Mouse (Mus musculus) intestine, postnatal 0 days (tissue): ENCODE data around the gene Dnttip2. TPM values are rescaled to one million over a fixed set of nuclear protein-coding genes. Genes with fewer than 3 reads are reported as not detected.
A peak's percentile ranks its signal among the peaks of the same experiment; 100 is the strongest.

Experiments used
- ATAC-seq: fragments of 200-750 bp; cut with Nextera tagmentation; 2 replicates; pipeline ENCODE4 v1.8.0; 2017; ENCODE audit warnings: mild to moderate bottlenecking, moderate TSS enrichment, moderate library complexity
- H3K27ac ChIP-seq: fragments of 300-500 bp; sonication (generic); 2 replicates; pipeline ENCODE4 v1.5.1; 2014; ENCODE audit warnings: mild to moderate bottlenecking, low read depth, low read length, moderate library complexity
- H3K27me3 ChIP-seq: fragments of 300-500 bp; sonication (generic); replicated peaks from 2 replicates; pipeline ENCODE4 v1.6.1; 2014; ENCODE audit warnings: low read length, mixed read lengths; ENCODE audit not compliant: control insufficient read depth, insufficient read depth
- H3K36me3 ChIP-seq: fragments of 300-500 bp; sonication (generic); 2 replicates; pipeline ENCODE4 v1.6.1; 2014; ENCODE audit warnings: mild to moderate bottlenecking, moderate library complexity; ENCODE audit not compliant: control insufficient read depth, insufficient read depth
- H3K4me1 ChIP-seq: fragments of 300-500 bp; sonication (generic); replicated peaks from 2 replicates; pipeline ENCODE4 v1.6.1; 2014; ENCODE audit warnings: antibody characterized with exemption, low read length, mixed read lengths; ENCODE audit not compliant: control insufficient read depth, insufficient read depth
- H3K4me2 ChIP-seq: fragments of 300-500 bp; sonication (generic); replicated peaks from 2 replicates; pipeline ENCODE4 v1.6.1; 2014; ENCODE audit warnings: low read depth, mild to moderate bottlenecking, moderate library complexity
- H3K4me3 ChIP-seq: fragments of 300-500 bp; sonication (generic); 2 replicates; pipeline ENCODE4 v1.5.1; 2014; ENCODE audit warnings: low read depth, low read length
- H3K9ac ChIP-seq: fragments of 300-500 bp; sonication (generic); 2 replicates; pipeline ENCODE4 v1.6.1; 2014; ENCODE audit warnings: mild to moderate bottlenecking, low read depth, low read length
- H3K9me3 ChIP-seq: fragments of 300-500 bp; sonication (generic); 2 replicates; pipeline ENCODE4 v1.6.1; 2016; ENCODE audit warnings: mixed run types; ENCODE audit not compliant: control insufficient read depth
- CTCF ChIP-seq: sonication (generic); IDR thresholded peaks from 2 replicates; pipeline ENCODE4 v1.5.1; 2016; ENCODE audit warnings: low read depth, mild to moderate bottlenecking, control low read depth, antibody characterized with exemption, moderate library complexity
- WGBS: fragments of 180-500 bp; shearing (Covaris S2); extraction: QIAGEN DNeasy Blood & Tissue Kit; methylation state at CpG from one replicate; pipeline ENCODE4 v1.1.7; 2014; 5-methylcytosine and 5-hydroxymethylcytosine counted together
- polyA plus RNA-seq: library from polyadenylated mRNA; unstranded; fragments of >200 nt; fragmentation: Nextera tagmentation; extraction: Ambion mirVana; gene quantifications from 2 replicates; pipeline ENCODE4 v1.2.1, GENCODE M21; 2015

The Dnttip2 gene
- polyA plus RNA-seq, 1 experiment from 2014 or later: 42.4 TPM

GRCm38 (mm10) chr3:122316621-122317020 lies 42.4 kb downstream of the Dnttip2 start:
- 0 out of 2 replicates have a peak overlapping the region, but pooled peaks have one; percentile 31 for H3K9ac ChIP-seq
- TF ChIP-seq CTCF: no peak
- H3K9me3 ChIP-seq: no peaks in the 10 kb centered on the region
- 0 out of 2 replicates have a peak, but pooled peaks cover 3% of the 10 kb centered on the region for H3K4me1 ChIP-seq
- no peaks in the 10 kb centered on the region for H3K36me3 ChIP-seq
- 19% methylated on average over 11 of the region's 11 CpGs for WGBS
- H3K27ac ChIP-seq: no peak overlapping the region
- H3K4me3 ChIP-seq: no peak overlapping the region; the same call in 1 of the 2 replicates
- H3K27me3 ChIP-seq: no peaks in the 10 kb centered on the region
- H3K4me2 ChIP-seq: peak overlapping the region; percentile 35
- ATAC-seq: no peak

DNA sequence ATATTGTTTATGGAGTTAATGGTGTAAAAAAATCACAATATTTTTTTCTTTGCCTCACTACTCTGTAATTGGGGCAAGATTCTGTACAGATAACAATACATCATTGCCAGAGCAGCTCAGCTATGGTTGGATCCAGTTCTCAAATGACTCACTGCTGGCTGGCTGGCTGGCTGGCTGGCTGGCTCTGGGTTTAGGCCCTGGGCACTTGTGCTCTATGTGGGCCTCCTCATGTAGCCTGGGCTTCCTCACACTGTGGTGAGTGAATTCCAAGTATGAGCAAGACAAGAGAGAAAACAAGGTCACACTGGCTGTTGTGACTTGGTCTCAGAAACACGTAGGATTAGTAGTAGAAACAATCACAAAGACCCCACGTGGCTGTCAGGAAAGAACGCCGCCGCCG lies 43.2 kb downstream of the Dnttip2 start:
- no peak overlapping the region for H3K27ac ChIP-seq
- no peaks in the 10 kb centered on the region for H3K36me3 ChIP-seq
- no peak for ATAC-seq
- no peak overlapping the region for H3K4me2 ChIP-seq
- H3K4me1 ChIP-seq: 0 out of 2 replicates have a peak, but pooled peaks cover 3% of the 10 kb centered on the region
- no peak overlapping the region for H3K4me3 ChIP-seq
- 93% methylated on average over 6 of the region's 6 CpGs for WGBS
- no peak for TF ChIP-seq CTCF
- H3K9me3 ChIP-seq: no peaks in the 10 kb centered on the region
- H3K9ac ChIP-seq: no peak overlapping the region
- no peaks in the 10 kb centered on the region for H3K27me3 ChIP-seq

DNA sequence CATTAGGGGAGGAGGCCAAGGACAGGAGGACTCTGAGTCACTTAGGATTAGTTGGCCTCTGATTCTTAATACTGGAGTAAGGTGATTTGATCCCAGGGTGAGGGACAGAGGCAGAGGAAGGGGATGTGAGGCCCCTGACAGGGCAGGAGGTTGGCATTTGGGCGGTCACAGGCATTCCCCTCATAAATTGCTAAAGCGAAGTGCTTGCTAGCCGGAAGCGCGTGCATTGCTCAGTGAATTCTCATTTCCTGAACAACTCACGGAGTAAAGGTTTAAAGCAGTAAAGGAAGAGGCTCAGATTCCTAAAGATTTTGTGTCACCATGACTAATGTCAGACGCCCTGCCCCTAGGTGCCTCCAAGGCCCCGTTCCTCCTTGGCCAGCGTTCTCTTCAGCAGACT lies 48.0 kb downstream of the Dnttip2 start:
- 47% methylated on average over 9 of the region's 9 CpGs for WGBS
- no peak for TF ChIP-seq CTCF
- Histone ChIP-seq H3K27me3 (no peaks in the 10 kb centered on the region), H3K36me3 (no peaks in the 10 kb centered on the region), H3K9me3 (no peaks in the 10 kb centered on the region), H3K4me2 (no peak overlapping the region), H3K4me3 (no peak overlapping the region), H3K9ac (no peak overlapping the region), H3K27ac (no peak overlapping the region), H3K4me1 (no peaks in the 10 kb centered on the region)
- ATAC-seq: 0 out of 2 replicates have a peak, but pooled peaks have one; percentile 9

GRCm38 (mm10) chr3:122323841-122324240 lies 49.7 kb downstream of the Dnttip2 start:
- H3K27me3 ChIP-seq: no peaks in the 10 kb centered on the region
- H3K36me3 ChIP-seq: no peaks in the 10 kb centered on the region
- H3K27ac ChIP-seq: no peak overlapping the region
- no peak for ATAC-seq
- no peak for TF ChIP-seq CTCF
- H3K9ac ChIP-seq: no peak overlapping the region
- H3K4me1 ChIP-seq: no peaks in the 10 kb centered on the region
- H3K4me3 ChIP-seq: no peak overlapping the region
- H3K4me2 ChIP-seq: no peak overlapping the region
- no peaks in the 10 kb centered on the region for H3K9me3 ChIP-seq
- 78% methylated on average over 6 of the region's 6 CpGs for WGBS

- no peak overlapping the region for H3K27ac ChIP-seq
- H3K4me1 ChIP-seq: no peaks in the 10 kb centered on the region
- WGBS: 70% methylated on average over 3 of the region's 3 CpGs
- TF ChIP-seq CTCF: no peak
- no peak overlapping the region for H3K4me2 ChIP-seq
- H3K4me3 ChIP-seq: no peak overlapping the region
- no peaks in the 10 kb centered on the region for H3K27me3 ChIP-seq
- ATAC-seq: no peak
- no peaks in the 10 kb centered on the region for H3K9me3 ChIP-seq
- H3K9ac ChIP-seq: no peak overlapping the region
- H3K36me3 ChIP-seq: no peaks in the 10 kb centered on the region
These were observed 50.3 kb downstream of the Dnttip2 start for GRCm38 (mm10) chr3:122324528-122324927.

GRCm38 (mm10) chr3:122330484-122330883 lies 56.3 kb downstream of the Dnttip2 start:
- Histone ChIP-seq H3K4me2 (no peak overlapping the region), H3K9me3 (no peaks in the 10 kb centered on the region), H3K9ac (no peak overlapping the region), H3K27me3 (no peaks in the 10 kb centered on the region), H3K36me3 (no peaks in the 10 kb centered on the region), H3K4me1 (no peaks in the 10 kb centered on the region), H3K4me3 (no peak overlapping the region), H3K27ac (no peak overlapping the region; the same call in 1 of the 2 replicates)
- TF ChIP-seq CTCF: no peak
- peak; percentile 90 for ATAC-seq
- WGBS: 40% methylated on average over 12 of the region's 12 CpGs

DNA sequence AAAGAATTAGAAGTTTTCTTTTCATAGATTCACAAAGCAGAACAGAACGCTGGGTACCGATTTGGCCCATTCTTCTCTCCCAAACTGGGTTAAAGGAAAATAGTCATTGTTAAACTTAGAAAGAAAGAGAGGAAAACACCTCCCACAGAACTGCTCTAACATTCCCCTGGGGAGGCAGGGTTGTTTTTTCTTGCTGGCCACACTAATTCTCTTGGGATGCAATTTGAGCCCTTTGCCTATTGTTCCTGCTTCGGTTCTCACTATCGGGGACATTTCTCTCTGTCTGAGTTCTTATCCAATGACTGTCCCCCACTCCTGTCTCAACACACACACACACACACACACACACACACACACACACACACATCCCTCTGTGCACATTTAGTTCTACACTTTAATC lies 59.3 kb downstream of the Dnttip2 start:
- no peak overlapping the region for H3K4me2 ChIP-seq
- no peaks in the 10 kb centered on the region for H3K27me3 ChIP-seq
- TF ChIP-seq CTCF: no peak
- ATAC-seq: no peak
- H3K4me1 ChIP-seq: no peaks in the 10 kb centered on the region
- H3K4me3 ChIP-seq: no peak overlapping the region
- H3K9ac ChIP-seq: no peak overlapping the region
- no peaks in the 10 kb centered on the region for H3K36me3 ChIP-seq
- H3K9me3 ChIP-seq: no peaks in the 10 kb centered on the region
- no peak overlapping the region for H3K27ac ChIP-seq
- WGBS: 54% methylated on average over 4 of the region's 4 CpGs
